Mouse (Mus musculus): ENCODE data around the gene Tmtc3.
"Not testable (repeated sequence)": the region's sequence is repeated elsewhere in the genome, so short reads cannot be mapped to it uniquely, and the experiment has no call there.

The Tmtc3 gene

GRCm38 (mm10) chr10:100487097-100487978 lies at the start of gene Tmtc3, which contains the start of gene Cep290:
Gene Tmtc3 (minus strand): TSS chr10:100487350.
Gene Cep290 (plus strand): TSS chr10:100487558.
- DNase-seq (ENCODE audit: low spot score in 2 of 2) = peak; percentile 97

GRCm38 (mm10) chr10:100524499-100525390 lies 37.6 kb upstream of the Tmtc3 start:
- DNase-seq (ENCODE audit: low spot score in 2 of 2) = no peak

- no peak for DNase-seq (ENCODE audit: low spot score in 2 of 2)
Measured at GRCm38 (mm10) chr10:100522330-100522729, 35.2 kb upstream of the Tmtc3 start.

GRCm38 (mm10) chr10:100521617-100522016 lies 34.5 kb upstream of the Tmtc3 start:
- no peak for DNase-seq (ENCODE audit: low spot score in 2 of 2)

- DNase-seq (ENCODE audit: low spot score in 2 of 2) = no peak
Measured at GRCm38 (mm10) chr10:100508170-100508569, 21.0 kb upstream of the Tmtc3 start.

GRCm38 (mm10) chr10:100498309-100498708 lies 11.2 kb upstream of the Tmtc3 start:
- no peak for DNase-seq (ENCODE audit: low spot score in 2 of 2)

GRCm38 (mm10) chr10:100491916-100492315 lies 4.8 kb upstream of the Tmtc3 start:
- no peak for DNase-seq (ENCODE audit: low spot score in 2 of 2)

GRCm38 (mm10) chr10:100486701-100487096 lies 451 bp downstream of the Tmtc3 start:
- peak in 1 of 2 experiments; percentile 12 for DNase-seq (ENCODE audit: low spot score in 2 of 2)

- DNase-seq (ENCODE audit: low spot score in 2 of 2) = no peak
Measured at GRCm38 (mm10) chr10:100479538-100479937, 7.6 kb downstream of the Tmtc3 start.

GRCm38 (mm10) chr10:100475040-100475439 lies 12.1 kb downstream of the Tmtc3 start:
- no peak for DNase-seq (ENCODE audit: low spot score in 2 of 2)

- DNase-seq (ENCODE audit: low spot score in 2 of 2) = no peak
Measured at GRCm38 (mm10) chr10:100460515-100460914, 26.6 kb downstream of the Tmtc3 start.

- DNase-seq (ENCODE audit: low spot score in 2 of 2) = no peak
Measured at GRCm38 (mm10) chr10:100449394-100449793, 37.8 kb downstream of the Tmtc3 start.

- DNase-seq (ENCODE audit: low spot score in 2 of 2) = no peak
Measured at GRCm38 (mm10) chr10:100427592-100427991, 59.6 kb downstream of the Tmtc3 start.

- DNase-seq (ENCODE audit: low spot score in 2 of 2) = no peak
Measured at GRCm38 (mm10) chr10:100415566-100415965, 71.6 kb downstream of the Tmtc3 start.

- DNase-seq (ENCODE audit: low spot score in 2 of 2) = not testable (repeated sequence)
Measured at GRCm38 (mm10) chr10:100402301-100402700, 84.8 kb downstream of the Tmtc3 start.

All from right cerebral cortex, postnatal 36 days (tissue).